Mouse (Mus musculus) ovary, adult 18-20 months (tissue): ENCODE measurements around the gene Eps15.

Experiments used
- DNase-seq: peaks from one replicate; pipeline ENCODE4 v3.0.0; 2022; ENCODE audit warnings: low spot score, mixed read lengths

The Eps15 gene

GRCm38 (mm10) chr4:109279689-109280458 lies at the start of gene Eps15:
Gene Eps15, plus strand, starts transcription at chr4:109280268.
- peak; percentile 84 for DNase-seq

GRCm38 (mm10) chr4:109234185-109234584 lies 45.9 kb upstream of the Eps15 start, which contains the start of gene Calr4:
Gene Calr4, plus strand, starts transcription at chr4:109234485.
- DNase-seq, result no peak

DNA sequence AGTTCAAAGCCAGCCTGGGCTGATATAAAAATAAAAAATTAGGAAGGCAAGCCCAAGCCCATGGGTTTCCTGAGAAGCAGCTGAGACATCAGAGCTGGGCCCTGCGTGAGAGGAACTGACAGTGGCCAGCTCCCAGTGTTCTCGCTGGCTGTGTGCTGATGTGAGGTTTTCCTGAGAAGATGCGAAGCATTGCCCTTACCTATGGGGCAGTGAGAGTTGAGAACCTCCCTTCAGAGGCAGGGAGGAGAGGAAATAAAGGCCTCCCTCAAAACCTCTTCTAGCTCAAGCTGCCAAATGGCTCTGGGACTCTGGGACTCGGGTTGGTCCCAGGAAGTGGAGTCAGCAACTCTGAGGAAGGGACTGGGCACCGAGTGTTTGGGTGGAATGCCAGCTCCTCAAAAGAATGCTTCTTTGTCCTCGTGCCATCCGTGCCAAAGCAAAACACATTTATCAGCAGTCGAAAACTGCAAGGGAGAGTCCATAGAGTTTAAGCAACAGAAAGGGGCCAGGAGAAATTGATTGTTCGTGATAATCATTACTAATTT lies 45.2 kb upstream of the Eps15 start:
- DNase-seq, result no peak

GRCm38 (mm10) chr4:109236186-109236879 lies 43.7 kb upstream of the Eps15 start:
- no peak for DNase-seq

DNA sequence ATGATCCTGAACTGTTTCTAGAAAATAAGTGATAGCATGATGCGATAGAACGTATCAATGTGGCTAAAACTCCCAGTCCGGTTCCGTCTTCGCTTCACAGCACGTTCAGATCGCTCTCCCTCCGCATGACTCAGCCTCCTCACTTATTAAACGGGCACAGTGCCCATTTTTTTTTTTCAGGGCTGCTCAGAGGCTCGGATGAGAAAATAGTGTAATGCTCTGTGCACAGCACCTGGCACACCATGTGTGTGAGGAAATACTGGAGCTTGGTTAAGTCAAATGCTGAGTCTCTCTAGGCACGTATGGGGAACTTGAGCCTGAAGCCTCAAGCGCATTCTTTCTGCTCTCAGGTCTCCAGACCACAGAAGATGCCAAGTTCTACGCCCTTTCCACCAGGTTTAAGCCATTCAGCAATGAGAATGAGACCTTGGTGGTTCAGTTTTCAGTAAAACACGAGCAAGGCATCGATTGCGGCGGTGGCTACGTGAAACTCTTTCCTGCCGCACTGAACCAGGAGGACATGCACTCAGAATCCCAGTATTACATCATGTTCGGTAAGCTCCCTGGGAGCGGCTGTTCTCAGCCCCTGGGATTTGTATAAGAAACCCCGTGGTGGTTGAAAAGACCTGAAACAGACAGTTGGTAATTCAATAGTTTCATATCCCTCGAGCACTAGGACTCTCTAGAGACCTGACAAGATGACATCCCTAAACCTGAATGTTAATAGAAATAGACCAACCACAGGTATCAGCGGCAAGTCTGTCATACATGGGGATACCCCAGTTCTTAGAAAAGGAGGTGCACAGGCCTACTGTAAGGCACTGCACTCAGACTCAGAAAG lies 41.4 kb upstream of the Eps15 start:
- DNase-seq, result peak; percentile 30

DNA sequence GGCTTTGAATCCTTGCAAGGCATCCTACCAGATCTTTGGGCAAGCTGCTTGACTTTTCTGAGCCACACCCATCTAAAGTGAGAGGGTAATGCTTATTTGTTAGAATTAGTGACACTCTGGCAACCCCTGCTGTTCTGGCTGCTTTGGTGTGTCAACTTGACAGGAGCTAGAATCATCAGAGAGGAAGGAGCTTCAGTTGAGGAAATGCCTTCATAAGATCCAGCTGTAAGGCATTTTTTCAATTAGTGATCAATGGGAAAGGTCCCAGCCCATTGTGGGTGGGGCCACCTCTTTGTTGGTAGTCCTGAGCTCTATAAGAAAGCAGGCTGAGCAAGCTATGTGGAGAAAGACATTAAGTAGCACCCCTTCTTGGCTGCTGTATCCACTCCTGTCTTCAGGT lies 38.8 kb upstream of the Eps15 start:
- no peak for DNase-seq

- DNase-seq, result peak; percentile 60
Measured at GRCm38 (mm10) chr4:109241934-109242333, 38.1 kb upstream of the Eps15 start.

DNA sequence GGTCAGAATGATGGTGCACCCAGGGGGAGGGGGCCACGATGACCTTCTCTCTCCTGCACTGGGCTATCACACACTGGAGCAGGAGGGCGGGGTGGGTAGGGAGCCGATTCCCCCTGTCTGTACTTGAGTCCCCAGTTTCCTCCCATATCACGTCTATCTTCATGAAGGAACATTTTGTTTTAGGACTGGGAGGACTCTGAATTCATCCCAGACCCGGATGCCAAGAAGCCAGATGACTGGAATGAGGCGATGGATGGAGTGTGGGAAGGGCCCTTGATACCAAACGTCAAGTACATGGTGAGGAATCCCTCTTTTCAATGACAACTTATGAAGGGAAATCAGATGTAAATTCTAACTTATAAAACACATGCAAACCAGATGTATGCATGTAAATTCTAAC lies 35.6 kb upstream of the Eps15 start:
- no peak for DNase-seq

- DNase-seq, result no peak
Measured at GRCm38 (mm10) chr4:109245016-109245620, 35.0 kb upstream of the Eps15 start.

- DNase-seq, result no peak
Measured at GRCm38 (mm10) chr4:109251605-109252004, 28.5 kb upstream of the Eps15 start.

- DNase-seq, result no peak
Measured at GRCm38 (mm10) chr4:109252199-109252598, 27.9 kb upstream of the Eps15 start.

DNA sequence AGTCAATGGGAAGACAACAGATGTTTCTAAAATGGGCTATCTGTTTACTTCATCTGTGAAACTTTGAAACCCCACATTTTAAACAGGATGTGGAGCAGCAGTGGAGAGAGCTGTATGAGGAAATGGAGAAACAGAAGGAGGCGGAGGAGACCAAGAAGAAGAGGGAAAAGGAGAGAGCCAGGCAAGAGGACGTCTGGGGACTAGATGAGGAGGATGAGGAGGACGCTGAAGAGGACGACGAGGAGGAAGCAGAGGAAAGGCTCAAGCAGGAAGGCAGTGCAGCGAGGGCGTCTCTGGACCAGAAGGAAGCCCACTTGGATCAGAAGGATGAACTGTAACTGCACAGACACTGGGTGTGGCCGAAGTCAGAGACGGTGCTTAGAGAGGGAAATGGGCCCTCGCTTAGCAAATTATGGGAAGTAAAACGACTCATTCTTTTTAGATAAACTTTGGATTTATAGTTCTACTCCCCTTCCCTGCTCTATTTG lies 26.4 kb upstream of the Eps15 start:
- no peak for DNase-seq

DNA sequence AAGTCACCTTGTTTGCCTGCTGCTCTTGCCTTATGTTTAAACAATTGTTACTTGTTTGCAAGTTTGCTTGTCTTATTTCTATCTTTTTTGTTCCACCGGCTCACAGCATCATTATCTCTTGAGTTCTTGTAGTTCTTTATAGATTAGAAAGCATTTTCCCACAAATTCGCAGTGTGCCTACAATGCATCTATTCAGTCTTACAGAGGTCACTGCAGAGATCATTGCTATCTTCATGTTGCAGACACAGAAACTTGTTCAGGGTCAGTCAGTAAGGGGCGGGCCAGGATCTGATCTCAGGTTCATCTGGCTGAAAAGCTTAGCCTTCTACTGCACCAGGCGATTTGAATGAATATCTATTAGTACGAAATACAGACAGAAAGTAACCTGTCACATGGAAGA lies 25.6 kb upstream of the Eps15 start:
- DNase-seq, result no peak

DNA sequence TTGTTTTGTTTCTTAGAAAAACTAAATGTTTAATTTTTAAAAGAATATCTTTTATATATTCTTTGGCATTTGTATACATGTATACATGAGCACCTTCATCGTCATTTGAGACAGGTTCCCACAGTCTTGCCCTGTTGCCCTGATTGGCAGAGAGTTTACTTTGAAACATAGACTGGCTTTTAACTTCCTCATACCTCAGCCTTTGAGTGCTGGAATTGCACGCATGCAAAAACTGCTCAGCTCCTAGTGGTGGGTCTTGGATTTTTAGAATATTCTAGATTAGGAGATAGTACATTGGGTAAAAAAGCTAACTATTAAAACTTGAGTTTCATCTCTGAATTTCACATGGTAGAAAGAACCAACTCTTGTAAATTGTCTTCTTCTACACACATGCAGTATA lies 24.7 kb upstream of the Eps15 start:
- no peak for DNase-seq

GRCm38 (mm10) chr4:109255727-109256417 lies 24.2 kb upstream of the Eps15 start:
- DNase-seq, result no peak

DNA sequence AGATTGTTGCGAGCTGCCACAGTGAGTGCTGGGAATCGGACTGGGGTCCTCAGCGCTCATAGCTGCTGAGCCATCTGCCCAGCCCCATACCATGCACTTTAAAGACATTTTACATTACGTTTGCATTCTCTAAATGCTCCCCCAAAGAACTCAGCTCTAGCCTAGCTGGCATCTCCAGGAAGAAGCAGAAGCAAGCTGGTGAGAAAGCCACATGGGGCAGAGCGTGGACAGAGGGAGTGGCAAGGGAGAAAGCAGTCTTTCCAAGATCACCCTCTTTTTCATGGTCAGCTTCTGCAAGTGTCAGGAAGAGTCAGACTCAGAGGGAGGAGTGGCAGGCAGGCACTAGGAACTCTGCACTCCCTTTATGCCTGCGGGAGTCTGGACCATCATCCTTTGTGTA lies 23.3 kb upstream of the Eps15 start:
- no peak for DNase-seq

- DNase-seq, result no peak
Measured at GRCm38 (mm10) chr4:109257639-109258038, 22.4 kb upstream of the Eps15 start.

- no peak for DNase-seq
Measured at GRCm38 (mm10) chr4:109262068-109262467, 18.0 kb upstream of the Eps15 start.

GRCm38 (mm10) chr4:109266056-109266455 lies 14.0 kb upstream of the Eps15 start:
- peak; percentile 39 for DNase-seq

DNA sequence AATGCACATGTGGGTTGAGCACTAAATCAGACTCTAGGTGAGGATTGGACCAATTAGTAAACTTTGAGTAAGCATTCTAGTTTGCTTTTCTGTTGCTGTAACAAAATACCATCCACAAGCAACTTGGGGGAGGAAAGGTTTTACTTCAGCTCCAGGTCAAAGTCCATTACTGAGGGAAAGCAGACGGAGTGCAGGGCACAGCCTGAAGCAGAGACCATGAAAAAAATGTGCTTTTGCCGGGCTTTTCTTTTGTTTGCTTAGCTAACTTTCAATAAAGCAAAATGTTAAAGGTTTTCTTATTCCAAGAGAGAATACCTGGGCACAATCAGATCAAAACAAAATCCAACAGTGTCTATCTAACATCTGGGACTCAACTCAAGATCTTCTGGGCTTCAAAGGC lies 13.3 kb upstream of the Eps15 start:
- no peak for DNase-seq

- no peak for DNase-seq
Measured at GRCm38 (mm10) chr4:109267452-109267851, 12.6 kb upstream of the Eps15 start.
